Mouse (Mus musculus): ENCODE measurements around the gene Samd14.
"Not testable (repeated sequence)": the region's sequence is repeated elsewhere in the genome, so short reads cannot be mapped to it uniquely, and the experiment has no call there.

Gene Samd14

DNA sequence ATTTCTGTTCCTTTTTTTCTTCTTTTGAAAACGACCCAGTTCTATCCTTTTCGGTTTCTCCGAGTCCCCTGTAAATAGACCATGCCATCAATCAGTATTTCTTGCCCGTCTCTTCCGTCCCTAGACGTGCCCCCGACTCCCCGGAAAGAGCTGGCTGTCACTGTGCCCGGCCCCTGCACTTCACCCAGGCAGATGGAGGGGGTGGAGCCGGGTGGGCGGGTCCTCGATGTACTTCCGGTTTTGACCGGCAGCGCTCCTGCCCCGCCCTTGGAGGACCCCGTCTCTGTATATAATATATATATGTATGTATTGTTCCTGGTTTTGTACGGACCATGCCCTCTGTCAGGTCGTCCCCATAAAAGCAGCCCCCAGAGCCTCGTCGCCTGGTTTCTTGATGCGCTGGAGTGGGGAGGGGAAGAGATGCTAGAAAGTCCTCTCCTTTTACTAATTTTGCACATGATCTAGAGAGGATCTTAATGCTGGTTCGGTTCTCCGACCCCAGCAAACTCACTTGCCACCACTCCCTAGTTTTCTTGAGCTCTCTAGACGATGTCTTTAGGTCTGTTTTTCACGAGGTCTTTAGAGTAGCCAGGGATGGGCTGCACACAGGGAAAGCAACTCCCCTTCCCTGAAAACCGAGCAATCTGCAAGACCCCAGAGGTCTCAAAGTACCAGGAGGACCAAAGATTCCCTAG, 3.0 kb upstream of the Samd14 start:
- DNase-seq: no peak

DNA sequence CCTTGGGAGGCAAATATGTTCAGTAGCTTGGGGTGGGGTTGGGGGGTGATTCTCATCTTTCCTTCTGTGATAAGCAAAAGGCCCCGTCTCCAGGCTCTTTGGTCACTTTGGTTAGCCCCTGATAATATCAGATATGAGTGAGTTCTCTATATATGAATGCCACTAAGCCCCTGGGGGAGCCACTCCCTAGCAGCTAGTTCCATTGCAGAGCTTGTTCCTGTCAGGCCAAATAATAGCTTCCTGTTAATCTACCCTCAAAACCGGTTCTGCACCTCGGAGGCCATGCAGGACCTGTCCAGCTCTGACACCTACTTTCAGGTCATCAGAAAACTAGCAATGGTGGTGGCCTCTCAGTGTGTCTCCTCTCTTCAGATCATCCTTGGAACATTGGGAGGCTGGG, 2.3 kb upstream of the Samd14 start:
- no peak for DNase-seq

DNA sequence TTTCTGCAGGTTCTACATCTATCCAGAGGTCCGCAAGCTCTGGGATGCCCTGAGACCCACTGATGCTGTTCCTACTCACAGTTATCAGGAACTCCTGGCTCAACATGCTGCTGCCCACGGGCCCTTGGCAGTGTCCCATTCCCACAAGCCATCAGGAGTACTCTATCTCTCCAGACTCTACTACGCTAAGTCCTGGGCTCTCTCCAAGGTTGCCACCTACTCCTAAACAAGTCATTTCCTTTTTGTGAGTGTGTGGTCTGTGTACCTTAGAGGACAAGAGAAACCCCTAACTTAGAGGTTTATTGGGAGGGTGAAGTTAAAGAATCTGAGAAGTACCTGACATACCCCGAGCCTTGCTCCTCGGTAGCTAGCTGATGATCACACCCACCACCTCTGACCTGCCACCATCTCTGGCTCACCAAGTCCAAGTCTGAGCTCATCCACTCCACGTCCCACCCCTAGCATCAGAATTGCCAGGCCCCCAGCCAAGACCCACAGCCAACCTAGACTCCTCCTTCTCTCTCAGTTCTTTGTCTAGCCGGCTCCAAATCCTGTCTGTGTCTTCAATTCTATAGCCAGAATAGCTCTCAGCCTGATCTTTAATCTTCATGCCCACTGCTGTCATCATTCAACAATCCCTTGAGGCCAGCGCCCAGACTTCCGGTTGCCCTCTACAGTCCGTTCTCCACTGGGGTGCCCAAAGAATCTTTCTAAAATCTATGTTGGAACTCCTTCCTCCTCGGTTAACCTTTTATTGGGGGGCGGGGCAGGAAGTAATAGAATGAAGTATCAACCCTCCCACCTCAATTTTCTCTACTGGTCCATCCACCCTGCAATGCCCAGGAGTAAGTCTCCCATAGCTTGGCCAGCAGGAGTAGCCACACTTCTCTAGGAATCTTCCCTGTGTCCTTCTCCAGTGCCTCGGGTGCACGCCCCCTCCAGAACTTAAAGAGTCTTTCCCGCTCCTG, 734 bp upstream of the Samd14 start:
- DNase-seq: no peak

DNA sequence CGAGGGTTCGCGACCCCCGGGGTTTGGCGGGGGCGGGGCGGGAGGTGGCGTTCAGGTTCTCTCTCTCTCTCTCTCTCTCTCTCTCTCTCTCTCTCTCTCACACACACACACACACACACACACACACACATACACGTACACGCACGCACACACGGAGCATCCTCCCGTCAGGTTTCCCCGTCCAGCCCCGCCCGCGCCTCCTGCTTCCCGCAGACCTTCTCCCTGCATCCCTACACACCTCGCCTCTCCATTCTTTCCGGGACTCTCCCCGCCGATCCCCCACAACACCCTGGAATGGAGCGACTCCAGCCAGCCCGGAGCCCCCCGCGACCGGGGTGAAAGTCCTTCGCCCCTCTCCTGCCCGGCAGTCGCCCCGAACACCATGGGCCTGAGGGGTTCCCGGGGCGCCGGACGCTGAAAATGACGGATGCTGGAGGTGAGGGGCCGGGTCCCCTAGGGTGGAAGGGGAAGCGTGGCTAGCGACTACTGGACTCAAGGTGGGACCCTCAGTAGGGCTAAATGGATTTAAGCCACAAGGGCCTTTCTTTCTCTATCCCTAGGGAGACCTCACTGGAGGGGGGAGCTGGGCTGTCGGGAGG, 561 bp downstream of the Samd14 start:
- DNase-seq: no peak

DNA sequence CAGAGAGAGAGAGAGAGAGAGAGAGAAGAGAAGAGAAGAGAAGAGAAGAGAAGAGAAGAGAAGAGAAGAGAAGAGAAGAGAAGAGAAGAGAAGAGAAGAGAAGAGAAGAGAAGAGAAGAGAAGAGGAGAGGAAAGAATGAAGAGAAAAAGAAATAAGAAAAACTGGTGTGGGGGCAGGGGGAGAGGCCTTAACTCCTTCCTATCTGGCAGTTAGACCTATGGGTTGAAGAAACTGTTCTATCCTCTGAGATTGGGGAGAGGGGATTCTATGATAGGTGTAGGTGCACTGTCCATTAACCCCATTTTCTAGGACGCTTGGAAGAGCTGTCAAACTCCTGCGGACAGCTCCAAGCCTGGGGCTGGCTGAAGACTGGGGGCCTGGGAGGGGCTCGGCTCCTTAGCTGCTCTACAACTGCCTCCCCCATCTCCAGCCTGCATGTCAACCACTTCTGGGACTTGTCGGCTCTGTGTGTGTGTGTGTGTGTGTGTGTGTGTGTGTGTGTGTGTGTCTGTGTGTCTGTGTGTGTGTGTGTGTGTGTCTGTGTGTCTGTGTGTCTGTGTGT, 1.2 kb downstream of the Samd14 start:
- DNase-seq: not testable (repeated sequence)

DNA sequence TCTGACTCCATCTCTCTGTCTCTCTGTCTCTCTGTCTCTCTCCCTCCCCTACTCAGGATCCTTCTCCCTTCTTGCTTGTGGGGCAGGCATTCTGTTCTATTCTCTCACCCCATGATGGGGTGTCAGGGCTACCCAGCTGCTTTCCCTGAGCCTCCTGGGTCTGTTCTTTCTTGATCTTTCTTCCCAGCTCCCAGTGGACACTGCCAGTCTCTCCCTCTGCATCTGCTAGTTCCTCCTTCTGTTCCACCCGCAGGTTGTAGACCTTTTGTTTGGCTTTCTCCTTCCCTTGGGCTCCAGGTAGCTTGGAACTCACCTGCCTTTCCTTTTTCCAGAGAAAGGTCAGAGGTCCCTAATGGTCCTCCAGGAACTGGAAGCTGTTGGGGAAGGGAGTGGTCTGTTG, 1.7 kb downstream of the Samd14 start:
- DNase-seq: no peak

DNA sequence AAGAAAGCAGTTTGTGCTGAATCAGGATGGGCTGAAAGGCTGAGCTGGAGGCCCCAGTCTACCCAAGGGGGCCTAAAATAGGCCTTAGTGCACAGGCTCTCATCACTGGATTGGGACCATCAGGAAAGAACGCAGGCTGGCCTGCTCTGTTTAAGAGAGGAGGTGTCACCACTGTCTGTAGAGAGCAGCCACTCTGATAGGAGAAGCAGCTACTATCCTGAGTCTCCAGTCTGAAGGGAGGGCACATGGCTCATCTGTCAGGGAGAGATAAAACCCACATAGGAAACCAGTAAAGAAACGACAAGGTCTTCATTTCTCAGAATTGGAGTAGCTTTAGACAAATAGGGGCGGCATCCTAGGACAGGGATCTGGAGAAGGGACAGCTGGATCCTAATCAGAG, 2.4 kb downstream of the Samd14 start:
- no peak for DNase-seq

DNA sequence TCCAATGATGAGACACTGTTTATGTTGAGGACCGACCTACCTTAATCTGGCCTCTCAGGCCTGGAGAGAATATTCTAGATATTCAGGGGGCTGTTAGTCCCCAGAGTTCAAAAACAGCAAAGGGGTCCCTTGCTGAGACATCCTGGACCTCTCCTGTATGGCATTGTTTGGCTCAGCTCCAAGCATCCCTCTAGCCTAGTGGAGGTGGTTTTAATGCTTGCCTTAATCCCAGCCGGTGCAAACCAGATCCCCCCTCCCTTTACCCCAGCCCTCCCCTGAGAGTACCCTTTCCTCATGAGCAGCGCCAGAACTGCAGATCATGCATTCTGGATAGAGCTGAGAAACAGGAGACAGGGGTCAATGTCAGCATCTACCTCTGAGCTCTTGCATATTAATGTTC, 2.8 kb downstream of the Samd14 start:
- DNase-seq: no peak

DNA sequence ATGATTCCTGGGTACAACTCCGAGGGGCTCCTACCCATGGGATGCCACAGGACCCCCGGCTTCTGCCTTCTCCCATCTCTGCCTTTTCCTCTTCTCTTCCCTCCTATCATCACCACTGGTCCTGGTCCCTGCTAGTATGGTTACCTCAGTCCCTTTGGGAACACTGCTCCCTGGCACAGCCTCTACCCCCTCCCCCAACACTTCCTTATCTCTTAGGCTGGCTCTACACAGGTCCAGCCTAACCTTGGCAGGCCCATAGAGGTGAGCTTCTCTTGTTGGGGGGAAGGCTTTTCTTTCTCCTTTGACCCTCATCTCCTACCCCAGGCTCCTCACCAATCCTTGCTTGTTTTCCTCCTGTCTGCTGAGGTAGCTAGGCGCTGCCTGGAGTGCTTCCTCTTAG, 5.8 kb downstream of the Samd14 start:
- DNase-seq: no peak

DNA sequence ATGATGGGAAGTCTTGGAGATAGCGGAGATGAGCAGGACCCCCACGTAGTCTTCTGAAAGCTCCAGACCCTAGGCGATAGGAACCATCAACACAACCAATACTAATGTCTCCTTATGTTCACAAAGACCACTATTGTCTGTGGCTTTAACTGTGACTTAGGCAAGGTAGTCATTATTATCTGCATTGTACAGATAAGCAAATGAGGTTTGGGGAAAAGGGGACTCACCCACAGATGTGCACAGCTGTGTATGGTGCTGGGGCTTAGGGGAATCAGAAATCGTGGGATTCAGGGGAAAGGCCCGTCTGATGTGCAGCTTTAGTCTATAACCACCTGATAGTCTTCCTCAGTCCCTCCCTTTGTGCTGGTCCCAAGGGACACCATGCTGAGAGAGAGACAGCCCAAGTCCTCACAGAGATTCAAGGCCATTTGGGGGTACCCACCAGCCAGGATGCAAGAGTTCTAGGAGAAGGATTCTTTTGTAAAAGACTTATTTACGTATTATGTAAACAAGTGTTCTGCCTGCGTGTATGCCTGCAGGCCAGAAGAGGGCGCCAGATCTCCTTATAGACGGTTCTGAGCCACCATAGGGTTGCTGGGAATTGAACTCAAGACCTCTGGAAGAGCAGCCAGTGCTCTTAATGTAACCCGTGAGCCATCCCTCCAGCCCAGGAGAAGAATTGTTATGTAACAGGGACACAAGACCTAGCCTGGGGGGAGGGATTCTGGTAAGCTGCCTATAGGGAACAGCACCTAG, 12.7 kb downstream of the Samd14 start:
- no peak for DNase-seq

DNA sequence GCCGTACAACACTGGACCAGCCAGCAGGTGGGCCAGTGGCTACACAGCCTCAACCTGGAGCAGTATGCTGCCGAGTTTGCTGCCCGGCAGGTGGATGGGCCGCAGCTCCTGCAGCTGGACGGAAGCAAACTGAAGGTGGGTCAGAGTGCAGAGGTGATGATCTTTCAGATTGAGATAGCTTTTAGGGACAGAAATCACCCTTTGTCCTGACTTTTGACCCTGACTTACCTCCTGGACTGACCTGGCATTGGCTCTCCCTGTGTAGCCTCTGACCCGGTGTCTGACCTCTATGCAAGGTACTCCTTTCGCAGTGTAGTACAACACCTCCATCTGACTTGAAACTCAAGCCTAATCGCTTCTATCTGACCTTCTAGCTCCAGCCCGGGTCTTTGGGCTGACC, 13.8 kb downstream of the Samd14 start:
- no peak for DNase-seq

DNA sequence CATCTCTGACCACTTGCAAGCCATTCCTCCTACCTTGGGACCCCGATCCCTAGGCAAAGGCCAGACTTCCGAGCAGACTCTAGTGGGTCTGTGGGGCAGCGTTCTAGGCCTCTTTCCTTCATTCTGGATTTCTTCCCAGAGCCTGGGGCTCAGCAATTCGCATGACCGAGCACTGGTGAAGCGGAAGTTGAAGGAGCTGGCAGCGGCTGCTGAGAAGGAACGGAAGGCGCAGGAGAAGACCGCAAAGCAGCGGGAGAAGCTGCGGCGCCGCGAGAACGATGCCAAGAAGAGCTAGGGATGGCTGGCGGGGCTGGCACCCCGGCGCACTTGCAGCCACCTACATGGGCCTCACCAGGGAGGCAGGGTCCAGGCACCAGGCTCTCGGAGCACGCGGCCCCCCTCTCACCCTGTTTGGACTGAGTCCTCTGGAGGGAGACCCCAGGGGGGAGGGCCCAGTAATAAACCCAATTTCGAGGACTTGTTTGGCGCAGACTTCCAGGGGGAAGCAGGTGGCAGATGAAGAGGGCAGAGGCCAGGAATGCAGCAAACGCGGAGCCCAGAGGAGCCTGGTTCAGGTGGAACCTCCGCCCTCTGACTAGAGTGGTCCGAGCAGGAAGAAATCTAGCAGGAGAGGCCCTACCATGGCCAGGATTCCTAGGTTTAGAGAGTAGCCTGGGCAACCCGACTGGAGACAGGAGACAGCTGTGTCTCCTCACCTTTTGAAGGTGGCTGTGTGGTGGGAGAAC, 14.9 kb downstream of the Samd14 start:
- no peak for DNase-seq

DNA sequence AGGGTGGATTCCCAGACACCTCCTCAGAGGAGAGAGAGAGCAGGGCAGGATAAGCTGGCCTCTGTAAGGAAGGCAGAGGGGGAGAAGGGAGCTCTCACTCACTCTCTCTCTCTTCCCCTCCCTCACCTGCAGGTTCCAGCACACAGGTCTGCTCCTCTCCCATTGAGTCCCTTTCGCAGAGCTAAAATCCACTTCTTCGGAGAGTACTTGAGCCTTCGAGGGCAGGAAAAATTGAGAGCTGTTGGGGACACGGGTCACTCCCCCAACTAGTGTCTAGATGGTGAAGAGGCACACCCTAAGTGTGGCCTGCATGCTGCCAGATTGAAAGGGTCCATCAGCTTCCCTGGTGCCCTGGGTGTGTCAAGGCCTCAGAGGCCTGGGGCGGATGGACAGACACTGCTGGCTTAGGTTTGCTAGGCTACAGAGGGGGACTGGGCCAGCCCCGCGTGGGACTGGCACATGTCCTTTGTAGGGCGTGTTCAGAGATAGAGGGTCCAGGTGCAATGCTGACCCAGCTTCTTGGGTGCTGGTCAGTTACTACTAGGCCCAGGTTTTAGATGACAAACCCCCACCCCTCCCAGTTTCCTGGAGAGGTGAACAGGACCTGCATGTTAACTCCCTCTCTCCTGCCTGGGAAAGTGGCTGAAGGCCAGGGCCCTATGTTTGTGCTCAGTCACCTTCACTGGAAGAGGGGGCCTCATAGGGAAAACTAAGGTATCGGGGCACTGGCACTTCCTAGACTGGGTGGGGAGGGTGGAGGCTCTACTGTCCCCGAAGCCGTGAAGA, 15.7 kb downstream of the Samd14 start:
- DNase-seq: no peak

DNA sequence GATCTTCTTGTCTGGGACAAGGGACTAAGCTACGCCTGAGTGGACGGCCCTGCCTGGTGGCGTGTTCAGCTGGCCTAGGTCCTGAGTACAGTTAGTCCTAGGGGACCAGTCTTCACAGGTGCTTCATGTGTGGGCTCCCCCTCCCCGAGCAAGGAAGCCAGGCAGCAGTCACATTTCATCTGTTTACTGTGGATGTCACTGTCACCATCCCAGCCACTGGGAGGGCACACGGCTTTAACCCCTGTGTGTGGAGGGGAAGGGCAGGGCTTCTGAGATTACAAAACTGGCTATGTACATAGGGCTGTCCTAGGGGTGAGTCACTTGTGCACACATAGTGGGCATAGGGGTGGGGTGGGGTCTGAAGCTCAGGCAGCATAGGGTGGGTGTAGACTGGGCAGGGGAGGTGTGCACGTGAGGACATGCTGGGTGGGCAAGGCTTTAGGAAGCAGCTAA, 16.4 kb downstream of the Samd14 start:
- DNase-seq: no peak

DNA sequence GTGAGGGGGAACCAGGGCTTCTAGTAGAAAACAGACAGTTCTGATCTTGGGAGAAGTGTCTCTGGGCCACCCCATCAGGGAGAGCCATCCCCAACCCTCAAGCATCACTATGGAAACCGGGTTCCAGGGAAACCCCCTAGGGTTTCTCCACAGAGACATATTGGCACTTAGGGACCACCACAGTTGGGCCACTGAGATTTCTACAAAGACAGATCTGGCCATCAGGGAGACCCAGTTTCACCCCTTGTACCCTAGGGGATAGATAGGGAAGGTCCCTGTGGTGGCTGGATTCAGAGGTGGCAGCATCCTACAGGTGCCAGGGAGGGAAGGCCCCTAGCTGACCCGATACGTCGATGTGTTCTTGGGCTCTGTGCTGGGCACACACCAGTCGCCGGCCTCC, 17.2 kb downstream of the Samd14 start:
- DNase-seq: no peak

DNA sequence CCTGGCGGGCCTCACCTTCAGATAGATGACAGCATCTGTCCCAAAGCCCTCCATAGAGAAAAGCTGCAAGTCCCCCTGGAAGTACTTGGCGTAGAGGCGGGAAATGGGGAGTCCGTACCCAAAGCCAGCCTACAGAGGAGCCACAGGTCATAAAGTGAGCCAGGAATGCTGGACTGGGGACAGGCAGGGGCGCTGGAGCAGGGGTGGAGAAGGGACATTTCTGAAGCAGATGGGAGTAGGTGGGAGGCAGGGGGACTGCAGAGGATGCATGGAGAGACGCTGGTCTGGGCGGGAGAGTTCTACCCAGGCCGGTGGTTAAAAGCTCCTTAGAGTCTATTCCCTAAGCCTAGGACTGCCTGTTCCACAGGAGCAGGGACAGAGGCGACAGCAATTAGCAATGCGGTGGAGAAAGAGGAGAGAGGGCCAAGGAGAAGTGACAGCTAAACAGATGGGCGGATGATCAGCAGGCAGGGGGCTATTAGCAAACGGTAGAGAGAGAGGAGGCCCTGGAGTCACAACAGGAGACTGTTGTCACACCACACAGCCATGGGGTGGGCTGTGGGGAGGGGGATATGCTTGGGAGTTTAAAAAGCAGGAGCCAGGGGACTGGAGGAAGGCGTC, 18.3 kb downstream of the Samd14 start:
- no peak for DNase-seq

DNA sequence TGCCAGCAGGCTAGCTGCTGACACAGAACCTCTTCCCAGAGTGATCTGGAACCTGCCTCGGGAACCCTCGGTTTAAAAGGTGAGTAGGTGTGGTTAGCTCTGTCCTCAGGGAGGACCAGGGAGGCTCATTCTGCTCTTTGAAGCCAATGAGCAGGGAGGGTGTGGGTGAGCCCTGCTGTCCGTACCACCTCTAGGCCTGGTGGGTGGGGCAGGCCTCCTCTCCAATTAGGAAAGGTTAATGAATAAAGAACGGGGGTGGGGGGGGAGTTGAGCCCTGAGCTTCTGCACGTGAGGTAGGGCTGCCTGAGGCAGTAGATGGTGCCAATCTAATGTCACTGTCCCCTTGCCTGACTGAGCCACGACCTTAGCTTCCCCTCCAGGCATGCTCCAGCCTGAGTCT, 23.3 kb downstream of the Samd14 start:
- no peak for DNase-seq

DNA sequence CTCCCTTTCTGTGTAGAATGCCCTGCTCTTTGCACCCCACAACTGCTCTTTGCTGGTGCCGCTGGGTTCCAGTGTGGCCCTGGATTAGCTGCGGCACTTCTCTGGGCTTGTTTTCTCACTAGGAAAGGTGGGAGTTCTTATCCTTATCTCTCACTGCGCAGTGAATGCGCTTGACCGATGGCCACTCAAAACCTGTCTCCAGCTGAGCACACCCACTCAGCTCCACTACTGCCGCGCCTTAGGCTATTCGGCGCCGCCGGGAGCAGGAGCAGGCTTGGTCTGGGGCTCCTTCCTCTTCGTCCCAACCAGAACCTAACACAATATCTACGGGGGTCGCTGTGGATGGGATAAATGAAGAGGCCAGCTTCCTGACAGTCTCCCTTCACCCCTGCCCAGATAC, 23.9 kb downstream of the Samd14 start:
- no peak for DNase-seq

DNA sequence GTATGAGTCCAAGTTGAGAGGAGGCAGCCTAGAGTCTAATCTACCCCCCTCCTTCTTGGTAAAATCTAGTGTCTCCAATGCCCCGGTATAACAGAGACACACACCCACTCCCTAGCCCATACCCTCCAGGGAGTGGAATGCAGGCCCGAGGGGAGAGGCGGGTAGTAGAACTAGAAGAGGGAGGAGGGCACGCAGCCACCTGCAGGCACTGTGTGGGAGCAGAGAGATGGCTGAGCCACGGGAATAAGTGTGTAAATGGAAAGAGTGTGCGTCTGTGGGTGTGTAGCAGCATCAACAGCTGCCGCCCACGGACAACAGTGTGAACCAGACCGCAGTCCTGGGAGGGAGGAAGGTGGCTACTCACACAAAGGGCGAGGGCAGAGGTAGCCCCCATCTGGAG, 25.2 kb downstream of the Samd14 start:
- peak; percentile 54 for DNase-seq

DNA sequence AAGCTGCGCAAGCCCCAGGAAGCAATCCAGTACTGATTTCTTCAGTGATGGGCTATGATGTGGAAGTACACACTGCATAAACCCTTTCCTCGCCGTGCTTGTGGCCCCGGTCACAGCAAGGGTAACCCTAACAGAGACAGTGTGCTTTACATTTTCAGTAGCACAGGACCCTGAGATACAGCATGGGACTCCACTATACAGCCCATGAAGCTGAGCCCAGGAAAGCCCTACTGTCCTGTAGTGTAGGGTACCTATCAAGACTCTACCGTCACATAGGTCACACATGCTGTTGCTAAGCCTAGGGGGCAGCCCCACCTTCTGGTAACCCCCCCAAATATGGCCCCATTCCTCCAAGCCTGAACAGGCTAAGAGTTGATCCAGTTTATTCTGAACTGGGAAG, 26.8 kb downstream of the Samd14 start:
- no peak for DNase-seq

DNA sequence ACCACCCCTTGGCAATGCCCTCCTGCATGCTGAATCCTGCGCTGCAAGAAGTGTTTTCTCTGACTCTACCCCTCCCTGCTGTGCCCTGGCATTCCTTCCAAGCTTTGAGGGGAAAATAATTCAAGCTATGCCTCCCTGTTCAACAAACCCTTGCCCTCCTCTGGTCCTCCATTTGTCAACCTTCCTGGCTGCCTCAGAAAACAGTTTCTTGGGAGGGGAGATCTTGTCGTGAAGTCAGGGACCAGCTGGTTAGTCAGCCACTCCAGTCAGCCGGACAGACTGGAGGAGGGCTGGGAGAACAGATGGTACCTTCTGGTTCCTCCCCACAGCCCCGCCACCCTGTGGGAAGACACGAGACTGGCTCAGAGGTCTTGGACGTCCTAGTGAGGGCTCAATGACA, 27.6 kb downstream of the Samd14 start:
- no peak for DNase-seq
